Mouse (Mus musculus): ENCODE data around the gene Rprd2. TPM values are rescaled to one million over a fixed set of nuclear protein-coding genes. Genes with fewer than 3 reads are reported as not detected.

Rprd2 gene
- polyA plus RNA-seq, 1 experiment = 7.7 TPM

GRCm38 (mm10) chr3:95826275-95826674 lies 7.6 kb upstream of the Rprd2 start:
- Histone ChIP-seq H3K4me3 (ENCODE audit: insufficient read depth, poor library complexity, severe bottlenecking) (no peak overlapping the region), H3K27me3 (ENCODE audit: control insufficient read depth, insufficient read depth, insufficient read length) (no peaks in the 10 kb centered on the region), H3K36me3 (ENCODE audit: control insufficient read depth, insufficient read depth) (peaks cover 39% of the 10 kb centered on the region), H3K79me3 (ENCODE audit: low read depth) (no peaks in the 10 kb centered on the region), H3K79me2 (ENCODE audit: control insufficient read depth, insufficient read depth) (no peaks in the 10 kb centered on the region), H3ac (ENCODE audit: control insufficient read depth, insufficient read length, low read depth) (no peak overlapping the region)
- TF ChIP-seq MAX (IDR thresholded peaks at IDR 0.05) = no peak
- no peak for TF ChIP-seq USF1 (IDR thresholded peaks at IDR 0.05; ENCODE audit: low read depth)
- TF ChIP-seq MYOD1 (IDR thresholded peaks at IDR 0.05; ENCODE audit: control insufficient read depth, insufficient read length, low read depth) = no peak
- TF ChIP-seq FOSL1 (IDR thresholded peaks at IDR 0.05; ENCODE audit: insufficient read depth, low read length, poor library complexity, severe bottlenecking) = no peak
- TF ChIP-seq CTCF (IDR thresholded peaks at IDR 0.05; ENCODE audit: control insufficient read depth, insufficient read depth, insufficient read length) = no peak

GRCm38 (mm10) chr3:95820046-95821010 lies 1.7 kb upstream of the Rprd2 start:
- H3K79me2 ChIP-seq (ENCODE audit: control insufficient read depth, insufficient read depth) = peaks cover 32% of the 10 kb centered on the region
- no peaks in the 10 kb centered on the region for H3K27me3 ChIP-seq (ENCODE audit: control insufficient read depth, insufficient read depth, insufficient read length)
- TF ChIP-seq FOSL1 (IDR thresholded peaks at IDR 0.05; ENCODE audit: insufficient read depth, low read length, poor library complexity, severe bottlenecking) (no peak), CTCF (IDR thresholded peaks at IDR 0.05; ENCODE audit: control insufficient read depth, insufficient read depth, insufficient read length) (no peak), MYOD1 (IDR thresholded peaks at IDR 0.05; ENCODE audit: control insufficient read depth, insufficient read length, low read depth) (no peak), USF1 (IDR thresholded peaks at IDR 0.05; ENCODE audit: low read depth) (no peak), CEBPB (IDR thresholded peaks at IDR 0.05; ENCODE audit: low read depth) (no peak), MAX (IDR thresholded peaks at IDR 0.05) (no peak), MYOG (IDR thresholded peaks at IDR 0.05; ENCODE audit: control insufficient read depth, extremely low read depth, insufficient read length) (no peak)

GRCm38 (mm10) chr3:95819351-95819985 lies 805 bp upstream of the Rprd2 start:
- Histone ChIP-seq H3K79me2 (ENCODE audit: control insufficient read depth, insufficient read depth) (peaks cover 41% of the 10 kb centered on the region), H3K27me3 (ENCODE audit: control insufficient read depth, insufficient read depth, insufficient read length) (no peaks in the 10 kb centered on the region), H3ac (ENCODE audit: control insufficient read depth, insufficient read length, low read depth) (peak overlapping the region; percentile 76), H3K4me3 (ENCODE audit: insufficient read depth, poor library complexity, severe bottlenecking) (peak overlapping the region; percentile 60), H3K36me3 (ENCODE audit: control insufficient read depth, insufficient read depth) (no peaks in the 10 kb centered on the region), H3K79me3 (ENCODE audit: low read depth) (peaks cover 39% of the 10 kb centered on the region)
- TF ChIP-seq MYOD1 (IDR thresholded peaks at IDR 0.05; ENCODE audit: control insufficient read depth, insufficient read length, low read depth) (no peak), MAX (IDR thresholded peaks at IDR 0.05) (peak; percentile 85)

More at GRCm38 (mm10) chr3:95820046-95821010, 1.7 kb upstream of the Rprd2 start:
- peak overlapping the region; percentile 76 for H3ac ChIP-seq (ENCODE audit: control insufficient read depth, insufficient read length, low read depth)
- no peaks in the 10 kb centered on the region for H3K36me3 ChIP-seq (ENCODE audit: control insufficient read depth, insufficient read depth)
- peaks cover 30% of the 10 kb centered on the region for H3K79me3 ChIP-seq (ENCODE audit: low read depth)
- H3K4me3 ChIP-seq (ENCODE audit: insufficient read depth, poor library complexity, severe bottlenecking) = peak overlapping the region; percentile 29

- no peaks in the 10 kb centered on the region for H3K36me3 ChIP-seq (ENCODE audit: control insufficient read depth, insufficient read depth)
- peaks cover 55% of the 10 kb centered on the region for H3K79me2 ChIP-seq (ENCODE audit: control insufficient read depth, insufficient read depth)
- H3K4me3 ChIP-seq (ENCODE audit: insufficient read depth, poor library complexity, severe bottlenecking) = peak overlapping the region; percentile 60
- peaks cover 53% of the 10 kb centered on the region for H3K79me3 ChIP-seq (ENCODE audit: low read depth)
- no peaks in the 10 kb centered on the region for H3K27me3 ChIP-seq (ENCODE audit: control insufficient read depth, insufficient read depth, insufficient read length)
- TF ChIP-seq FOSL1 (IDR thresholded peaks at IDR 0.05; ENCODE audit: insufficient read depth, low read length, poor library complexity, severe bottlenecking) = no peak
- TF ChIP-seq MAX (IDR thresholded peaks at IDR 0.05) = peak; percentile 3
- peak overlapping the region; percentile 97 for H3ac ChIP-seq (ENCODE audit: control insufficient read depth, insufficient read length, low read depth)
Observed at GRCm38 (mm10) chr3:95818026-95818511, 594 bp downstream of the Rprd2 start.

- Histone ChIP-seq H3K36me3 (ENCODE audit: control insufficient read depth, insufficient read depth) (no peaks in the 10 kb centered on the region), H3ac (ENCODE audit: control insufficient read depth, insufficient read length, low read depth) (no peak overlapping the region), H3K27me3 (ENCODE audit: control insufficient read depth, insufficient read depth, insufficient read length) (no peaks in the 10 kb centered on the region), H3K79me3 (ENCODE audit: low read depth) (peaks cover 67% of the 10 kb centered on the region), H3K79me2 (ENCODE audit: control insufficient read depth, insufficient read depth) (peaks cover 69% of the 10 kb centered on the region), H3K4me3 (ENCODE audit: insufficient read depth, poor library complexity, severe bottlenecking) (no peak overlapping the region)
- no peak for TF ChIP-seq CTCF (IDR thresholded peaks at IDR 0.05; ENCODE audit: control insufficient read depth, insufficient read depth, insufficient read length)
- TF ChIP-seq USF1 (IDR thresholded peaks at IDR 0.05; ENCODE audit: low read depth) = no peak
- TF ChIP-seq MAX (IDR thresholded peaks at IDR 0.05) = no peak
- no peak for TF ChIP-seq MYOG (IDR thresholded peaks at IDR 0.05; ENCODE audit: control insufficient read depth, extremely low read depth, insufficient read length)
- TF ChIP-seq MYOD1 (IDR thresholded peaks at IDR 0.05; ENCODE audit: control insufficient read depth, insufficient read length, low read depth) = no peak
- TF ChIP-seq FOSL1 (IDR thresholded peaks at IDR 0.05; ENCODE audit: insufficient read depth, low read length, poor library complexity, severe bottlenecking) = no peak
- TF ChIP-seq CEBPB (IDR thresholded peaks at IDR 0.05; ENCODE audit: low read depth) = no peak
Observed at GRCm38 (mm10) chr3:95816681-95817080, 2.0 kb downstream of the Rprd2 start.
